Mouse (Mus musculus) stomach, postnatal 0 days (tissue): ENCODE data around the gene Ncapg. TPM values are rescaled to one million over a fixed set of nuclear protein-coding genes. Genes with fewer than 3 reads are reported as not detected.

ENCODE experiments used
- ATAC-seq: fragments of 200-750 bp; cut with Nextera tagmentation; 2 replicates; pipeline ENCODE4 v1.8.0; 2017; ENCODE audit not compliant: low FRiP score, low TSS enrichment
- DNase-seq: peaks from one replicate; pipeline ENCODE4 v3.0.0-alpha.2; 2016; ENCODE audit warnings: low spot score
- H3K27ac ChIP-seq: fragments of 300-500 bp; sonication (generic); replicated peaks from 2 replicates; pipeline ENCODE4 v1.5.1; 2014; ENCODE audit warnings: mild to moderate bottlenecking, control low read depth
- H3K27me3 ChIP-seq: fragments of 300-500 bp; sonication (generic); 2 replicates; pipeline ENCODE4 v1.6.1; 2014; ENCODE audit warnings: low read length; ENCODE audit not compliant: control insufficient read depth, insufficient read depth
- H3K36me3 ChIP-seq: fragments of 300-500 bp; sonication (generic); 2 replicates; pipeline ENCODE4 v1.6.1; 2014; ENCODE audit warnings: low read length, mixed read lengths; ENCODE audit not compliant: control insufficient read depth, insufficient read depth
- H3K4me1 ChIP-seq: fragments of 300-500 bp; sonication (generic); replicated peaks from 2 replicates; pipeline ENCODE4 v1.6.1; 2014; ENCODE audit warnings: antibody characterized with exemption; ENCODE audit not compliant: control insufficient read depth, insufficient read depth
- H3K4me2 ChIP-seq: fragments of 300-500 bp; sonication (generic); replicated peaks from 2 replicates; pipeline ENCODE4 v1.6.1; 2014; ENCODE audit warnings: low read depth, mild to moderate bottlenecking, control low read depth, moderate library complexity
- H3K4me3 ChIP-seq: fragments of 300-500 bp; sonication (generic); 2 replicates; pipeline ENCODE4 v1.5.1; 2014; ENCODE audit warnings: low read depth, low read length, control low read depth
- H3K9ac ChIP-seq: fragments of 300-500 bp; sonication (generic); 2 replicates; pipeline ENCODE4 v1.6.1; 2014; ENCODE audit warnings: mild to moderate bottlenecking, low read length, control low read depth, mixed read lengths
- H3K9me3 ChIP-seq: fragments of 300-500 bp; sonication (generic); 2 replicates; pipeline ENCODE4 v1.6.1; 2016; ENCODE audit warnings: low read length; ENCODE audit not compliant: control insufficient read depth
- CTCF ChIP-seq: IDR thresholded peaks from 2 replicates; pipeline ENCODE4 v1.5.1; 2016; ENCODE audit warnings: antibody characterized with exemption, low read depth, mild to moderate bottlenecking, moderate library complexity
- EP300 ChIP-seq: optimal IDR thresholded peaks from 2 replicates; pipeline ENCODE3; 2016; ENCODE audit warnings: antibody characterized with exemption
- WGBS: fragments of 180-500 bp; shearing (Covaris S2); extraction: QIAGEN DNeasy Blood & Tissue Kit; methylation state at CpG from one replicate; pipeline ENCODE4 v1.1.7; 2014; 5-methylcytosine and 5-hydroxymethylcytosine counted together
- polyA plus RNA-seq: library from polyadenylated mRNA; unstranded; fragments of >200 nt; fragmentation: Nextera tagmentation; extraction: Ambion mirVana; gene quantifications from 2 replicates; pipeline ENCODE4 v1.2.1, GENCODE M21; 2015

Ncapg gene
- polyA plus RNA-seq, 1 experiment from 2014 or later: 11.4 TPM

GRCm38 (mm10) chr5:45685243-45685642 is 15.5 kb downstream of the Ncapg start:
- no peak overlapping the region for H3K4me2 ChIP-seq
- WGBS: 100% methylated on average over 2 of the region's 2 CpGs
- no peaks in the 10 kb centered on the region for H3K36me3 ChIP-seq
- H3K4me1 ChIP-seq: no peaks in the 10 kb centered on the region
- no peak overlapping the region for H3K4me3 ChIP-seq
- no peak overlapping the region for H3K9ac ChIP-seq
- TF ChIP-seq CTCF (no peak), EP300 (no peak)
- ATAC-seq (no peak), DNase-seq (no peak)
- no peaks in the 10 kb centered on the region for H3K9me3 ChIP-seq
- no peaks in the 10 kb centered on the region for H3K27me3 ChIP-seq
- no peak overlapping the region for H3K27ac ChIP-seq

DNA sequence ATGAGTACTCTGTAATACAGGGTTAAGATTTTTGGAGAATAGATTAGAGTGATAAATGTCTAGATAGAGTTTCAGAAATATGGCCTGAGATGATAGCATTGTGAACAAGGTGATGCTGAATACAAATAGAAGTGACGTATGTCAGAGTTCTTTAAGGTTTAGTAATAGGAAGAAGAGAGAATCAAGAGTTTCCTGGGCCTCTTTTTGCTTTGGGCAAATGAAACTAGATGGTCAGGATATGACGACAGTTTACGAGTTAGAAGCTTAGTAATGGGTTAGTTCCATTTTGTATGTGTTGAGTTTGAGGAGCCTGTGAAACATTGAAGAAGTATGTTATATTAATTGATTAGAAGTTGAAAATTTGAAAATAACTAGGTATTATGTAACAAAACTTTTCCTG is 16.5 kb downstream of the Ncapg start:
- TF ChIP-seq EP300: no peak
- no peak for TF ChIP-seq CTCF
- H3K36me3 ChIP-seq: no peaks in the 10 kb centered on the region
- WGBS: 92% methylated on average over 3 of the region's 3 CpGs
- no peaks in the 10 kb centered on the region for H3K4me1 ChIP-seq
- H3K4me2 ChIP-seq: no peak overlapping the region
- H3K27ac ChIP-seq: no peak overlapping the region
- H3K9ac ChIP-seq: no peak overlapping the region
- no peaks in the 10 kb centered on the region for H3K27me3 ChIP-seq
- no peak for DNase-seq
- H3K9me3 ChIP-seq: no peaks in the 10 kb centered on the region
- ATAC-seq: no peak
- no peak overlapping the region for H3K4me3 ChIP-seq

GRCm38 (mm10) chr5:45689152-45689551 is 19.4 kb downstream of the Ncapg start:
- no peaks in the 10 kb centered on the region for H3K9me3 ChIP-seq
- H3K27ac ChIP-seq: no peak overlapping the region
- 86% methylated on average over 4 of the region's 4 CpGs for WGBS
- no peaks in the 10 kb centered on the region for H3K4me1 ChIP-seq
- H3K4me3 ChIP-seq: no peak overlapping the region
- H3K36me3 ChIP-seq: no peaks in the 10 kb centered on the region
- TF ChIP-seq CTCF (no peak), EP300 (no peak)
- H3K4me2 ChIP-seq: no peak overlapping the region
- H3K27me3 ChIP-seq: no peaks in the 10 kb centered on the region
- no peak overlapping the region for H3K9ac ChIP-seq
- DNase-seq (no peak), ATAC-seq (no peak)

- H3K4me1 ChIP-seq: no peaks in the 10 kb centered on the region
- no peak overlapping the region for H3K9ac ChIP-seq
- H3K9me3 ChIP-seq: no peaks in the 10 kb centered on the region
- no peak for TF ChIP-seq CTCF
- no peak for TF ChIP-seq EP300
- H3K27ac ChIP-seq: no peak overlapping the region
- H3K27me3 ChIP-seq: no peaks in the 10 kb centered on the region
- no peak for ATAC-seq
- no peak overlapping the region for H3K4me2 ChIP-seq
- DNase-seq: no peak
- H3K4me3 ChIP-seq: no peak overlapping the region
- WGBS: 68% methylated on average over 2 of the region's 2 CpGs
- no peaks in the 10 kb centered on the region for H3K36me3 ChIP-seq
Measured at GRCm38 (mm10) chr5:45690802-45691201, 21.1 kb downstream of the Ncapg start.

GRCm38 (mm10) chr5:45691678-45692077 is 22.0 kb downstream of the Ncapg start:
- DNase-seq (no peak), ATAC-seq (no peak)
- Histone ChIP-seq H3K36me3 (no peaks in the 10 kb centered on the region), H3K4me1 (no peaks in the 10 kb centered on the region), H3K4me3 (no peak overlapping the region), H3K9ac (no peak overlapping the region), H3K4me2 (no peak overlapping the region), H3K27ac (no peak overlapping the region), H3K27me3 (no peaks in the 10 kb centered on the region), H3K9me3 (no peaks in the 10 kb centered on the region)
- TF ChIP-seq CTCF (no peak), EP300 (no peak)
- 86% methylated on average over 6 of the region's 6 CpGs for WGBS

GRCm38 (mm10) chr5:45706811-45707210 is 37.1 kb downstream of the Ncapg start:
- no peaks in the 10 kb centered on the region for H3K9me3 ChIP-seq
- TF ChIP-seq CTCF (no peak), EP300 (no peak)
- WGBS: 88% methylated on average over 2 of the region's 2 CpGs

More at GRCm38 (mm10) chr5:45706811-45707210, 37.1 kb downstream of the Ncapg start:
- Histone ChIP-seq H3K4me3 (no peak overlapping the region), H3K9ac (no peak overlapping the region), H3K27ac (no peak overlapping the region), H3K4me2 (no peak overlapping the region), H3K4me1 (no peaks in the 10 kb centered on the region), H3K36me3 (no peaks in the 10 kb centered on the region), H3K27me3 (no peaks in the 10 kb centered on the region)
- ATAC-seq (no peak), DNase-seq (no peak)
